Mouse (Mus musculus) urinary bladder, postnatal 10 days (tissue): Measurements from ENCODE around the gene Rln3.
"Not testable (repeated sequence)": the region's sequence is repeated elsewhere in the genome, so short reads cannot be mapped to it uniquely, and the experiment has no call there.

Source experiments
- DNase-seq: peaks from one replicate; pipeline ENCODE4 v3.0.0; 2022; ENCODE audit warnings: low spot score

The Rln3 gene

GRCm38 (mm10) chr8:84019738-84020137 is 25.1 kb downstream of the Rln3 start:
- no peak for DNase-seq

- DNase-seq, result no peak
These were observed 29.0 kb downstream of the Rln3 start for GRCm38 (mm10) chr8:84015833-84016232.

DNA sequence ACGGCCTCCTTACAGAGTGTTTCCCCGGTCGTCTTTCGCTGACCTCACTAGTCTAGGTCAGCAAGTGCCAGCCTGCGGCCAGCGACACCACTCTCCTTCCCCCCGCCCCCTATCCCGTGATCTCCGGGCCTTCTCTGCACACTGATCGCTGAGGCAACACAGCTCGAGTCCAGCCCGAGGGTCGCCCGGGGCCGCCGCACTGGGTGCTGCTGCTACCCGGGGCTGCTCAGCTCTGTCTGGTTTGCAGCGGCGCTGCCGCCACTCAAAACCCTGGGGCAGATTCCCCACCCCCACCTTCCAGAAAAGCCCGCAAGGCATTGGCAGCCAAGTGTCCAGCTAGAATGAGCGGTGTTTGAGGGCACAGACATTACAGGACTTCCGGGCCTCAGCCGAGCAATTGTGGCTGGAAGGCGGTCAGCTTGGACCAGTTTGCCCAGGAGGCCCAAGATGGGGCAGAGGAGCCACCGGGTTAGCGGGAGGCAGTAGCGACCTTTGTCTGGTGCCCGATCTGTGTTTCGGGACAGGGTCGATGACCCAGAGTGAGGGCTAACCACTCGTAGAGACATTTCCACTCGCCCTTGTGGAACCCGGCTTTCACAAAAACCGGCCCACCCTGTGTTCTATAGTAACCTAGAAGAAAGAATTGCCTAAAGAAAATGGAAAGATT is 32.2 kb downstream of the Rln3 start:
- no peak for DNase-seq

DNA sequence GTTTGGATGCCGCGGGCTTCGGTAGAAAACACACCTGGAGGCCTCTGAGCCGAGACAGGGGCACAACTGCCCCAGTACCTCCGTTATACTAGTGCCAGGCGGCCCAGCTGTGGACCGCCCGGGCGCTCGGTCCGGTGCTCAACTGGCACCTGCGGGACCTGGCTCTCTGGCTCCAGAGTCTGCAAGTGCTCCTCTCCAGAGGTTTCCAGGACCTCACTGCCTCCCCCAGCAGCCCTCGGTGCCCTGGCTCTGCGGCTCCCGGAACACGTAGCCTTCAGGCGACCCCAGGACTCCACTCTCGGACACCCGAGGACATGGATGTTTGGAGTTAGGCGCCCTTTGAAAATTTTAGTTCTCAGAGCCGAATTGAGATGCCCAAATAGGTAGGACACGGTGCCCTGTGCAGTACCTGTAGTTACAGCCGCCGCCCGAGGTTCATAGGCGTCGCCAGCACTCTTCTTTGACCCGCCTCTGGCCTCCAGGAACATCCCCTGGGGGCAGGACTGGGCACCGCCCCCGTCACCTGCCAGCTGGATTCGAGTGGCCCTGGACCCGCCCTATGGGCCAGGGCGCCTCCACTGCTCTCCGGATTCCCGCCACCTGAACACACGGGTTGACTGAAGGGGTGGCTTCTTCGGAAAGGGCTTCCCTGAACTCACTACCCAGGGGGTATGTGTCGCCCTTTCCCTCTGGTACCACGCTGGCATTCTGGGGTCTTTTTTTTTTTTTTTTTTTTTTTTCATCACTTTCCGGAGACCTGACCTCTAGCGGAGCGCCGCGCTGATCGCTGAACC is 32.9 kb downstream of the Rln3 start, which contains the start of gene 2210011C24Rik:
TSS of gene 2210011C24Rik (minus strand) at position 467 of the 794 bp plus-strand sequence.
- DNase-seq, result no peak

DNA sequence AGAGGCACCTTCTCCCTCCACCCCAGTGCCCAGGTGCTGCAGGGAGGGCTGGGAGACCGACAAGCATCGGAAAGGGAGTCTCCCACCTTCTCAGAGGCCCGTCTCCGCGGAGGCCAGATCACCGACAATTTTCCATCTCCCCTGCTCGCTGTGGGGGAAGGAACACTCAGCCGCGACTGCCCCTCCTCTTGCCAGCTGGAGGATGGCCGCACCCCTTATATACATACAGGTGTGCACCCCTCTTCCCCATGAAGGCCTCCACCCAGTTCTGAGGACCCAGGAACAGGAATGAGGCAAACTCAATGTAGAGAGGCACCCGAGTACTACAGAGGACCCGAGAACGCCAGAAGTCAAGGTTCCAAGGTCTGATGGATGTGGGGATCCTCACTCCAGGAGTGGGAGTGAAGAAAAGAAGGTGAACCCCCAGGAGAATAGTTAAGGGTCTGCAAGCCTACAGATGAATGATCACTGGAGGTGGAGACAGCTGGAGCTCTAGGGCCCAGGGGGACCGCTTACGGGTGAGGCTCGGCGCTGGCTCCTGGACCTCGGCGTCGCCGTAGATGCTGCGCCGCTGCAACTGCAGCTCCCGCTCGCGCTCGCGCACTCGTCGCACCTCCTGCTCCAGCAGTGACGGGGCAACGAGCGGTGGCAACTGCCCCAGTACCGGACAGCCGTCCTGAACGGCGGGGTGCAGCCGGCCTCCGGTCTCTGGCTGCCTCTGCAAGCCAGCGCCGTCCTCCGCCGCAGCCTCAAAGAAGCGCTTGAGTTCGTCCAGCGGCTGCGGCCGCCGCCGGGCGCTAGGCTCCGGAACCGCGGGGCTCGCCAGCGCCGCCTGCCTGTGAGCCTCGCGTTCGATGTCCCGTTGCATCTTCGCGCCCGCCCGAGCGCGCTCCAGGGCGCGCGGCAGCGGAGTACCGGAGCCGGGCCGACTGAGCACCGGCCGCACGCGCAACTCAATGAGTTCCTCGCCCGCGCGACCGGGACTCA is 33.9 kb downstream of the Rln3 start:
- DNase-seq, result no peak

- DNase-seq, result peak; percentile 67
These were observed 34.9 kb downstream of the Rln3 start for GRCm38 (mm10) chr8:84009876-84010275.

GRCm38 (mm10) chr8:84008362-84008761 is 36.4 kb downstream of the Rln3 start:
- no peak for DNase-seq

GRCm38 (mm10) chr8:84005502-84005901 is 39.3 kb downstream of the Rln3 start:
- not testable (repeated sequence) for DNase-seq

GRCm38 (mm10) chr8:84004533-84005201 is 40.1 kb downstream of the Rln3 start:
- DNase-seq, result peak; percentile 67

DNA sequence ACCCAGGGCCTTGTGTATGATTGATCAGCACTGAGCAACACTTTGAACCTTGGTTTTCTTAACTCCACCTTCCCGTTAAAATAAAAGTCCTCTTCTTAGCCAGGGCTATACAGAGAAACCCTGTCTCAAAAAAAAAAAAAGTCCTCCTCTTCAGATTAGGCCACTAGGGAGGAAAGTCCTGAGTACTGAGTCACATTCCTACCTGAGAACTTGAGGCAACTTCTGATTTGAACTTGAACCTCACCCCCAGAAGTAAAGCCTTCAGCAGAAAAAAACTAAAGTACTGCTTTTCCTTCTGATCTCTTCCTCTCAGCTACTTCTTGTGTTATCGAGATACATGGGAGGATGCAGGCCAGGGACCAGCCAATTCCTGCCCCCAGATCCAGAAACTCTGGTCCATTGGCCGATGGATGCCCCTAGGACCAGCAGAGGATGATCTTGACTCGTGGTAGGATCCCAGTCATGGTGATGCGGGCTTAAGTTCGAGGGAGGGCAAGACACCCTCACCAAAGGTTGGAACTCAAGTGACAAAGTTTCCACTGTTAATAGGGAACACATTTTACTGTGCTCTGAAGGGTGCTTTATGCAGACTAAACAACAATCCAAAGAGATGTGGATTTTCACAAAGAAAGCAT is 41.1 kb downstream of the Rln3 start:
- DNase-seq, result no peak

DNA sequence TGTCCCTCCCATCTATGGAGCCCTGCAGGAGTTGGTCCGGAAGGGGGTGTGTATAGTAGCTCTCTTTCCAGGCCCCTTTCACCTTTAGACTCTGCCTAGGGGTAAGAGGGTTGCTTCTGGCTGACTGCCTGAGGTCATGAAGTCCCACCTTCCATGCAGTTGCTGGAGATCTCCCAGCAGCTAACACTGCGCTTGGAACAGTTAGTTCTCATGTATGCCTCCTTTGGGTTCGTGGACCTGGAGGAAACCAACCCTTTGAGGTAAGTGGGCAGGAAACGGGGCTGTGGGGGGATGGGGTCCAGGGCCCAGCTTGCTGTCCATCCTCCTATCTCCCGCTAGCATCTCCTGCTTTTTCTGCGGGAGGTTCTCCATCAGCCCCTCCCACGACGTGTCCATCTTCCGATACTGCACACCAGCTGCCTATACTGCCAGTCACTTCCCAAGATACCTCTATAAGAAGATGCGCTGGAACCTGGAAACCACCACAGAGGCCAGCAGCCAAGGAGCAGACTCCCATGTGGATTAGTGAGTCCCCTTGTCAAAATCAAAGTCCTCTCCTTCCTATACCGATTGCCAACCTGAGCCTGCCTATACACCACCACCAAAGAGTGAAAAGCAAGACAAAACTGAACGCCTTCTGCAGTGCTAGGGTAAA is 41.7 kb downstream of the Rln3 start:
- no peak for DNase-seq

GRCm38 (mm10) chr8:84001281-84002000 is 43.4 kb downstream of the Rln3 start, which contains the start of gene 1700067K01Rik:
TSS of gene 1700067K01Rik (plus strand) at chr8:84001502.
- DNase-seq, result no peak

- DNase-seq, result no peak
These were observed 45.0 kb downstream of the Rln3 start for GRCm38 (mm10) chr8:83999825-84000224.

DNA sequence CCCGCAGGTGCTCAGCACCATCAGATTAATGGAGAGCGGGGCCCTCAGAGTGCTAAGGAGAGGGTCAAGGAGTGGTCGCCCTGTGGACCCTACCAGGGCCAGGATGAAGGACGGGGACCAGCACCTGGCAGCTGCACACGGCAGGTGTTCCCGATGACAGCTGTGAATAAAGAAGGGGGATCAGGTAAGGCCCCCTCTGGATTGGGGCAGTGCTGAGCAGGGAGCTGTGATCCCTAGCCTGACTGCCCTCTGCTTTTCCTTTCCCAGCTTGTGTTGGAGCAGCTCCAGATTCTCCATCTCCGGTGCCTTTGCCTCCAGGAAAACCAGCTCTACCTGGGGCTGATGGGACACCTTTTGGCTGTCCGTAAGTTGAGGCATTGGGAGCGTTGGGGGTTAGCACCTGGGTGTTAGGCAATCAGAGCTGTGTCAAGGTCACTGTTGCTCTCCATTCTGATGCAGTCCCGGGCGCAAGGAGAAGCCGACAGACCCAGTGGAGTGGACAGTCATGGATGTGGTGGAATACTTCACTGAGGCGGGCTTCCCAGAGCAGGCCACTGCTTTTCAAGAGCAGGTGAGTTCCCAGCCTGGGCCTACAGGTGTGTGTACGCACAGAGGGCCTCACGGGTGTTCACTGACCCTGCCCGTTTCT is 45.6 kb downstream of the Rln3 start:
- no peak for DNase-seq

GRCm38 (mm10) chr8:83998231-83999056 is 46.4 kb downstream of the Rln3 start:
- DNase-seq, result no peak

- no peak for DNase-seq
These were observed 47.2 kb downstream of the Rln3 start, which contains the start of gene Samd1 for GRCm38 (mm10) chr8:83997511-83998141. TSS of gene Samd1 (plus strand) at chr8:83997672.

DNA sequence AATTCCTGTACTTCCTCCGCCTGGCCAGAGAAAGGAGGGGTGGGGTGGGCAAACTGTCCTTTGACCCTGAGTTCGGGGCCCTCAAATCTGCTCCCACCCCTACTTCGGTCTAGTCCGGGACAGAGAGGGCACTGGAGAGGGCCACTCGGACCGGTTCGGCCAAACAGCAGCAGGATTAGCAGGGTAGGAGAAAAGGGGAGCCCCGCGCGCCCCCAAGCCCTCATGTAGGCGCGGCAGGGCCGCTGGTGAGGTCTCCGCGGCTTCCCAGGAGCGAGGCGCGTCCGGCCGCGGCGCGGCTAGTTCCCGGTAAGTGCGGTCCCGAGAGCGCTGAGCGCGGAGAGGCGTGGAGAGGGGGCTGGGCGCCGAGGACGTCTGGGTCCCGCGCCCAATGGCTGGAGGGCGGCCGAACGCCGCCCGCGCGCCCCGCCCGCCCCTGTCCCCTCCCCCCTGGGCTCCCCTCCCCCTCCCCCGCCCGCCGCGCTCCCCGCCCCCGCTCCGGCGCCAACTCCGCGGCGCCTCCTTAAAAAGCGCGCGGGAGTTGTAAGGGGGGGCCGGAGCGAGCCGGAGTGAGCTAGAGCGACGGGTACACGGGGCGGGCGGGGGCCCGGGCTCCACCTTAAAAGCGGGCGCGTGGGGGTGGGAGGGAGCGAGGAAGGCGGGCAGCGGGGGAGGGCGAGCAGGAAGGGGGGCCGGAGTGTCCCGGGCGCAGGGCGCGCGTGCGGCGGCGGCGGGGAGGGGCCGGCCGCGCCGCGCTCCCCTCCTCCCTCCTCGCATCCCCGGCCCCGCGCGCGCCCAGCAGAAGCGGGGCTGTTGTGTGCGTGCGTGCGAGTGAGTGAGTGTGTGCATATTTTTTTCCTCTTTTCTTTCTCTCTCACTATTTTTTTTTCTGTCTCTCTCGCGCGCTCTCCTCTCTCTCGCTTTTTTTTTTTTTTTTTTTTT is 48.0 kb downstream of the Rln3 start:
- peak; percentile 66 for DNase-seq
